Mouse (Mus musculus): ENCODE results near the gene Fpgs. TPM values are rescaled to one million over a fixed set of nuclear protein-coding genes. Genes with fewer than 3 reads are reported as not detected.

The Fpgs gene
- polyA plus RNA-seq, 2 experiments = 21.6 to 45.3 TPM

GRCm38 (mm10) chr2:32642813-32643212 is 61.1 kb downstream of the Fpgs start:
- ATAC-seq (ENCODE audit: insufficient read depth) (no peak), DNase-seq (ENCODE audit: low read depth in 3 of 3, low spot score in 3 of 3) (no peak)
- no peak overlapping the region for H3K4me2 ChIP-seq (ENCODE audit: low read depth)
- no peaks in the 10 kb centered on the region for H3K9me3 ChIP-seq (ENCODE audit: control insufficient read depth, low read length)
- no peaks in the 10 kb centered on the region for H3K36me3 ChIP-seq (replicated peaks; ENCODE audit: control insufficient read depth, insufficient read depth, low read depth)
- TF ChIP-seq EP300 (IDR thresholded peaks at IDR 0.05; ENCODE audit: low read depth) (no peak), CTCF (IDR thresholded peaks at IDR 0.05; ENCODE audit: low read depth) (no peak)
- H3K4me3 ChIP-seq (ENCODE audit: insufficient read depth in 1 of 2, low read depth in 2 of 2, low read length in 2 of 2) = no peak overlapping the region
- WGBS (ENCODE audit: insufficient replicate concordance) = 63% methylated on average over 7 of the region's 7 CpGs
- H3K27me3 ChIP-seq (ENCODE audit: control insufficient read depth, insufficient read depth, low read length) = no peaks in the 10 kb centered on the region
- no peak overlapping the region for H3K27ac ChIP-seq
- peaks cover 23 to 25% of the 10 kb centered on the region in 2 experiments for H3K4me1 ChIP-seq (replicated peaks; ENCODE audit: control insufficient read depth in 2 of 2, insufficient read depth in 2 of 2, low read length in 1 of 2)
- H3K9ac ChIP-seq (replicated peaks) = no peak overlapping the region

- Histone ChIP-seq H3K9me3 (ENCODE audit: control insufficient read depth, low read length) (no peaks in the 10 kb centered on the region), H3K4me3 (ENCODE audit: insufficient read depth in 1 of 2, low read depth in 2 of 2, low read length in 2 of 2) (no peak overlapping the region), H3K9ac (replicated peaks) (no peak overlapping the region), H3K27me3 (ENCODE audit: control insufficient read depth, insufficient read depth, low read length) (no peaks in the 10 kb centered on the region), H3K27ac (no peak overlapping the region), H3K36me3 (replicated peaks; ENCODE audit: control insufficient read depth, insufficient read depth, low read depth) (no peaks in the 10 kb centered on the region), H3K4me1 (replicated peaks; ENCODE audit: control insufficient read depth in 2 of 2, insufficient read depth in 2 of 2, low read length in 1 of 2) (peaks cover 23 to 26% of the 10 kb centered on the region in 2 experiments), H3K4me2 (ENCODE audit: low read depth) (no peak overlapping the region)
- ATAC-seq (ENCODE audit: insufficient read depth) (no peak), DNase-seq (ENCODE audit: low read depth in 3 of 3, low spot score in 3 of 3) (no peak)
- no peak for TF ChIP-seq EP300 (IDR thresholded peaks at IDR 0.05; ENCODE audit: low read depth)
- no peak for TF ChIP-seq CTCF (IDR thresholded peaks at IDR 0.05; ENCODE audit: low read depth)
- 66% methylated on average over 5 of the region's 5 CpGs for WGBS (ENCODE audit: insufficient replicate concordance)
Measured at GRCm38 (mm10) chr2:32641810-32642209, 62.1 kb downstream of the Fpgs start.

- H3K27me3 ChIP-seq (ENCODE audit: control insufficient read depth, insufficient read depth, low read length) = no peaks in the 10 kb centered on the region
- ATAC-seq (ENCODE audit: insufficient read depth) (no peak), DNase-seq (ENCODE audit: low read depth in 3 of 3, low spot score in 3 of 3) (no peak)
- WGBS (ENCODE audit: insufficient replicate concordance) = 47% methylated on average over 6 of the region's 6 CpGs
- TF ChIP-seq EP300 (IDR thresholded peaks at IDR 0.05; ENCODE audit: low read depth) (no peak), CTCF (IDR thresholded peaks at IDR 0.05; ENCODE audit: low read depth) (no peak)
- no peaks in the 10 kb centered on the region for H3K9me3 ChIP-seq (ENCODE audit: control insufficient read depth, low read length)
- H3K4me1 ChIP-seq (replicated peaks; ENCODE audit: control insufficient read depth in 2 of 2, insufficient read depth in 2 of 2, low read length in 1 of 2) = peaks cover 13 to 19% of the 10 kb centered on the region in 2 experiments
- no peak overlapping the region for H3K4me3 ChIP-seq (ENCODE audit: insufficient read depth in 1 of 2, low read depth in 2 of 2, low read length in 2 of 2)
- no peak overlapping the region for H3K9ac ChIP-seq (replicated peaks)
- no peak overlapping the region for H3K4me2 ChIP-seq (ENCODE audit: low read depth)
- H3K27ac ChIP-seq = no peak overlapping the region
- no peaks in the 10 kb centered on the region for H3K36me3 ChIP-seq (replicated peaks; ENCODE audit: control insufficient read depth, insufficient read depth, low read depth)
Measured at GRCm38 (mm10) chr2:32640550-32641051, 63.3 kb downstream of the Fpgs start.

DNA sequence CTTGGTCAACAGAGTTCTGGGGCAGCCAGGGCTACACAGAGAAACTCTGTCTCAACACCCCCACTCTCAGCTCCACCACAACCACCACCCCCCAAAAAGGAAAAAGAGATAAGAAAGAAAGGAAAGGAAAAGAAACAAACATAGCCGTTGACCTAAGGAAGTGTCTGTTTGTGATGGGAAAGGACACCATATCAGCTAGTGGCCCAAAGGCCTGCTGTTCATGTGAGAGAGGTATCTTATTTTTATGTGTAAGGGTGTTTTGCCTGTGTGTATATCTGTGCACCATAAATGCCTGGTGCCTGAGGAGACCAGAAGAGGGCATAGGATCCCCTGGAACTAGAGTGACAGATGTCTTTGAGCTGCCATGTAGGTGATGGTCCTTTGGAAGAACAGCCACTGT is 64.3 kb downstream of the Fpgs start:
- Histone ChIP-seq H3K4me1 (replicated peaks; ENCODE audit: control insufficient read depth in 2 of 2, insufficient read depth in 2 of 2, low read length in 1 of 2) (peaks cover 4 to 9% of the 10 kb centered on the region in 2 experiments), H3K4me2 (ENCODE audit: low read depth) (no peak overlapping the region), H3K4me3 (ENCODE audit: insufficient read depth in 1 of 2, low read depth in 2 of 2, low read length in 2 of 2) (no peak overlapping the region), H3K9ac (replicated peaks) (no peak overlapping the region), H3K27ac (no peak overlapping the region), H3K9me3 (ENCODE audit: control insufficient read depth, low read length) (no peaks in the 10 kb centered on the region), H3K27me3 (ENCODE audit: control insufficient read depth, insufficient read depth, low read length) (no peaks in the 10 kb centered on the region), H3K36me3 (replicated peaks; ENCODE audit: control insufficient read depth, insufficient read depth, low read depth) (no peaks in the 10 kb centered on the region)
- no peak for ATAC-seq (ENCODE audit: insufficient read depth)
- DNase-seq (ENCODE audit: low read depth in 3 of 3, low spot score in 3 of 3) = no peak
- TF ChIP-seq CTCF (IDR thresholded peaks at IDR 0.05; ENCODE audit: low read depth) = no peak
- TF ChIP-seq EP300 (IDR thresholded peaks at IDR 0.05; ENCODE audit: low read depth) = no peak
- 15% methylated on average over 1 of the region's 1 CpGs for WGBS (ENCODE audit: insufficient replicate concordance)

- H3K27me3 ChIP-seq (ENCODE audit: control insufficient read depth, insufficient read depth, low read length) = no peaks in the 10 kb centered on the region
- no peaks in the 10 kb centered on the region for H3K36me3 ChIP-seq (replicated peaks; ENCODE audit: control insufficient read depth, insufficient read depth, low read depth)
- TF ChIP-seq EP300 (IDR thresholded peaks at IDR 0.05; ENCODE audit: low read depth) (no peak), CTCF (IDR thresholded peaks at IDR 0.05; ENCODE audit: low read depth) (no peak)
- no peak overlapping the region for H3K9ac ChIP-seq (replicated peaks)
- H3K9me3 ChIP-seq (ENCODE audit: control insufficient read depth, low read length) = no peaks in the 10 kb centered on the region
- no peak overlapping the region for H3K27ac ChIP-seq
- whole genome bisulfite sequencing (ENCODE audit: insufficient replicate concordance) = 24% methylated on average over 11 of the region's 11 CpGs
- H3K4me1 ChIP-seq (replicated peaks; ENCODE audit: control insufficient read depth in 2 of 2, insufficient read depth in 2 of 2, low read length in 1 of 2) = peaks cover 0 to 2% of the 10 kb centered on the region in 2 experiments; a peak in 1 of 4 replicates
- DNase-seq (ENCODE audit: low read depth in 3 of 3, low spot score in 3 of 3) (no peak), ATAC-seq (ENCODE audit: insufficient read depth) (peak; percentile 69)
- H3K4me3 ChIP-seq (ENCODE audit: insufficient read depth in 1 of 2, low read depth in 2 of 2, low read length in 2 of 2) = no peak overlapping the region
- no peak overlapping the region for H3K4me2 ChIP-seq (ENCODE audit: low read depth)
Measured at GRCm38 (mm10) chr2:32637778-32638281, 66.1 kb downstream of the Fpgs start.

Measured in liver, embryonic 14.5 days (tissue).